Mouse (Mus musculus): ENCODE results near the gene D430041D05Rik. TPM values are rescaled to one million over a fixed set of nuclear protein-coding genes. Genes with fewer than 3 reads are reported as not detected.

Gene D430041D05Rik
- polyA plus RNA-seq, 1 experiment from 2014 or later: 0.66 TPM

DNA sequence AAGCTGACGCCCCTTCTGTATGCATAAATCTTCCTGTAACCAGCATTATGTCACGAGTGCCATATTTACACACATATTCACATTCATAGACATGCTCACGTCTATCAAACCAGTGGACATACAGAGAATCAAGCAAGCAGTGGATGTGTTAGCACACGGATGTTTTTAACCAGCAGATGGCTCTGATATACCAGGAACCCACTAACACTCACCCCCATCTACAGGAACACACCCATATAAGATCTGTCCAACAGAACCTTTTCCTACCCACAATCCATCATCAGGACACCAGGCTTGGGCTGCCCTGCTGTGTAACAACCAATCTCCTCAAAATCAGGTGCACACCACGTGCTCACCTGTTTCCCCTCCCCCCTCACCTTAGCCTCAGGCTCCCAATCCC lies 76.9 kb downstream of the D430041D05Rik start:
- H3K4me1 ChIP-seq: 0 out of 2 replicates have a peak, but pooled peaks cover 3% of the 10 kb centered on the region
- no peak; the same call in 1 of the 2 replicates for ATAC-seq (replicated peaks; ENCODE audit: low FRiP score)
- no peaks in the 10 kb centered on the region for H3K27me3 ChIP-seq
- WGBS: 65% methylated on average over 5 of the region's 5 CpGs
- H3K9ac ChIP-seq: no peak overlapping the region
- H3K4me3 ChIP-seq (replicated peaks): no peak overlapping the region
- H3K36me3 ChIP-seq: no peaks in the 10 kb centered on the region
- no peaks in the 10 kb centered on the region for H3K9me3 ChIP-seq (replicated peaks)
- H3K4me2 ChIP-seq: no peak overlapping the region
- H3K27ac ChIP-seq: no peak overlapping the region

DNA sequence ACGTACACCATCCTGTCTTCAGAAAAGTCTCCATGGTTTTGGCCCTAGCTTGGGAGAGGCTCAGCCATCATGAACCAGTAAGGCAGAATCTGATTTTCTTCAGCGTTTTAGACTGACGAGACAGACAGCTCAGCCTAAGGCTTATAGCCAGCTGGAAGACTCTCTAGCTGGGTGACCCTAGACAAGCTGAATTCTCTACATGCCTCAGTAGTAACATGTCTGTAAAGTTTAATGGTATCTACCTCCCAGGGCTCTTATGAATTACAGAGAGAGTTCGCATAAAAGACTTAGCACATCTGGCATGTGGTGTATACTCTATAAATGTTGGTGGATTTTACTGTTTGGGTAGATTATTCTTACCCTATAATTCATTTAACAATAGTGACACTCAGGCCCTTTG lies 78.1 kb downstream of the D430041D05Rik start:
- H3K36me3 ChIP-seq: no peaks in the 10 kb centered on the region
- 0 out of 2 replicates have a peak, but pooled peaks cover 3% of the 10 kb centered on the region for H3K4me1 ChIP-seq
- WGBS: 82% methylated on average over 4 of the region's 4 CpGs
- H3K4me3 ChIP-seq (replicated peaks): no peak overlapping the region
- H3K4me2 ChIP-seq: no peak overlapping the region
- no peak for ATAC-seq (replicated peaks; ENCODE audit: low FRiP score)
- H3K9me3 ChIP-seq (replicated peaks): no peaks in the 10 kb centered on the region
- no peaks in the 10 kb centered on the region for H3K27me3 ChIP-seq
- H3K9ac ChIP-seq: no peak overlapping the region
- no peak overlapping the region for H3K27ac ChIP-seq

DNA sequence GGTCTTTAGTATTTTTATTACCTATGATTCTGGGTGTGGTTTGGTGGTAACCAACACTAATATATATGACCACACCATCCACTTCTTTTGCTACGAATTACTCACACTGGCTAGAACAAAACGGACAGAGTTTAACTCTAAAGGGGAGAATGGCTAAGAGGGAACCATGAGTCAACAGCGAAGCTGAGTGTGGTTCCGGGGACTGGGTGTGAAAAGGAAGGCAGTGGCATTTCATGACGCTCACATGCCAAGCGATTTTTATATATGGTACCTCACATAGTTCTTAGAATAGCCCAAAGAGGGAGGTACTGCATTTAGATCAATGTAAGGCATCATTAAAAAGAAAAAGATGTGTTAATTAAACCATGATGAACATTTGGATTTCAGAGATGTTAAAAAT lies 79.6 kb downstream of the D430041D05Rik start:
- Histone ChIP-seq H3K27me3 (no peaks in the 10 kb centered on the region), H3K36me3 (no peaks in the 10 kb centered on the region), H3K4me3 (replicated peaks) (no peak overlapping the region), H3K9ac (no peak overlapping the region), H3K4me2 (no peak overlapping the region), H3K27ac (no peak overlapping the region), H3K4me1 (no peaks in the 10 kb centered on the region), H3K9me3 (replicated peaks) (no peaks in the 10 kb centered on the region)
- ATAC-seq (replicated peaks; ENCODE audit: low FRiP score): no peak
- 84% methylated on average over 6 of the region's 6 CpGs for WGBS

DNA sequence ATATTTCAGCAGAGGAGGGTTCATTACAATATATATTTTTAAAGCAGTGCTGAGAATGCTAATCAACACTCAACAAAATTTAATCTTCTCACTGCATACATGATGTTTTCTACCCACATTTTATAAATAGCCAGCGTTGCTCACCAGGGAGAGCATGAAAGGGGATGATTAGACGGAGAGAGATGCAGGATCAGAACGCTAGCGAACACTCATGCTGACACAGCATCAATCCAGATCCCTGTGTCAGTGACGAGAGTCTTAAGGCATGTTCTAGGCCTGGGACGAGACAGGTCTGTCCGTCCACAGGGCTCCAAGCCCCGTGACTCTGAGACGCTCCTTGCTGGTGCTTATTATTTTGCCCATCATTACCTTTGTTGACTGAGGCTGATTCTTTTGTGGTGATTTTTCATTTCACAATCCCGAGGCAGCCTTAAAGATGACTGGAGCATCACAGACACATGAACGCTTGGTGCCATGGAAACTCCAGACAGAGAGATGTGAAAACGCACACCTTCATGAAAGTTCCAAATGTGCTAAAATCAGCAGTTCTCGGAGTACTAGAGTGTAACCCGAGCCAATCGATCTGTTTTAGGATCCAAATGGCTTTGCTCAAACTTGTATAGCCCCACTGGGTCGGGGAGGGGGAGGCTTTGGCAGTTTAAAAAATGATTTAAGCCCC lies 83.6 kb downstream of the D430041D05Rik start:
- H3K4me3 ChIP-seq (replicated peaks): no peak overlapping the region
- no peaks in the 10 kb centered on the region for H3K27me3 ChIP-seq
- no peak overlapping the region for H3K4me2 ChIP-seq
- H3K9ac ChIP-seq: no peak overlapping the region
- H3K36me3 ChIP-seq: no peaks in the 10 kb centered on the region
- 51% methylated on average over 16 of the region's 16 CpGs for WGBS
- H3K9me3 ChIP-seq (replicated peaks): no peaks in the 10 kb centered on the region
- ATAC-seq (replicated peaks; ENCODE audit: low FRiP score): no peak
- H3K4me1 ChIP-seq: no peaks in the 10 kb centered on the region
- H3K27ac ChIP-seq: no peak overlapping the region

DNA sequence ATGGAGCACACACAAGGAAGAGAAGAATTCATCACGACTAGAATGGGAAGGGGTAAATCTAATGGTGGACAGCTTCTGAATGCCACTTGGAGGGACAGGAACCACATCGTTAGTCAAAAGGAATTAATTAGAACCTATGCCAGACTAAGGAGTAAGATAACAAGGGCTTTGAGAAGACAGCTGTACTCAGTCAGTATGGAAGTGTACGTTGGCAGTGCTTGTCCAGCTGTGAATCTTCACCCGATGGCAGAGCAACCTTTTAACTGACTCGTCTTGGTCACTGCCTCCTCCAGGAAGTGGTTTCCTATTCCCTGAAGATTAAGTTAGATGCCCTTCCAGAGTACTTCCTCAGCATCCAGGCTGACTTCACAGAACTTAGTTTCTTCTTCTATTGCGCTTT lies 87.0 kb downstream of the D430041D05Rik start:
- WGBS: 33% methylated on average over 6 of the region's 6 CpGs
- H3K27ac ChIP-seq: no peak overlapping the region
- H3K4me2 ChIP-seq: no peak overlapping the region
- no peak overlapping the region for H3K9ac ChIP-seq
- H3K4me1 ChIP-seq: peaks cover 18% of the 10 kb centered on the region
- H3K4me3 ChIP-seq (replicated peaks): no peak overlapping the region
- ATAC-seq (replicated peaks; ENCODE audit: low FRiP score): peak; percentile 65; the same call in 1 of the 2 replicates
- H3K27me3 ChIP-seq: no peaks in the 10 kb centered on the region
- no peaks in the 10 kb centered on the region for H3K9me3 ChIP-seq (replicated peaks)
- H3K36me3 ChIP-seq: no peaks in the 10 kb centered on the region

DNA sequence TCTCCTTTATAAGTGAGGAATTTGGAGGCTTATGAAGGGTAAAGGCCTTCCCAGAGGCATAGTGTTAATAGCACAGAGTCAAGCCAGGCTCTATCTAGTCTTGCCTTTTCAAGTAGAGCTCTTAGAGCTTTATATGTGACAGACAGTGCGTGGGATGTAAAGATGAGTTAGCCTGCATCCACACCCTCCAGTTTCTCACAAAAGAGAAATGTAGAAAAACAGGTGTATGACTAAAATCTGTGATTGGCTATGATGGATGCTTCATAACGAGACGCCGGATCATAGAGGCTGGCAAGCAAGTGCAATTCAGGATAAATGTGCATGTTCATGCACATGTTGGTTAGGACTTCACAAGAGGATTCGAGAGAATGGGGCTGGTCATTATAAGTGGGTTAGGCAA lies 87.5 kb downstream of the D430041D05Rik start:
- no peak overlapping the region for H3K4me2 ChIP-seq
- H3K9ac ChIP-seq: no peak overlapping the region
- H3K36me3 ChIP-seq: no peaks in the 10 kb centered on the region
- H3K27me3 ChIP-seq: no peaks in the 10 kb centered on the region
- no peak for ATAC-seq (replicated peaks; ENCODE audit: low FRiP score)
- H3K4me1 ChIP-seq: peaks cover 19% of the 10 kb centered on the region
- H3K4me3 ChIP-seq (replicated peaks): no peak overlapping the region
- 81% methylated on average over 5 of the region's 5 CpGs for WGBS
- no peaks in the 10 kb centered on the region for H3K9me3 ChIP-seq (replicated peaks)
- H3K27ac ChIP-seq: no peak overlapping the region

DNA sequence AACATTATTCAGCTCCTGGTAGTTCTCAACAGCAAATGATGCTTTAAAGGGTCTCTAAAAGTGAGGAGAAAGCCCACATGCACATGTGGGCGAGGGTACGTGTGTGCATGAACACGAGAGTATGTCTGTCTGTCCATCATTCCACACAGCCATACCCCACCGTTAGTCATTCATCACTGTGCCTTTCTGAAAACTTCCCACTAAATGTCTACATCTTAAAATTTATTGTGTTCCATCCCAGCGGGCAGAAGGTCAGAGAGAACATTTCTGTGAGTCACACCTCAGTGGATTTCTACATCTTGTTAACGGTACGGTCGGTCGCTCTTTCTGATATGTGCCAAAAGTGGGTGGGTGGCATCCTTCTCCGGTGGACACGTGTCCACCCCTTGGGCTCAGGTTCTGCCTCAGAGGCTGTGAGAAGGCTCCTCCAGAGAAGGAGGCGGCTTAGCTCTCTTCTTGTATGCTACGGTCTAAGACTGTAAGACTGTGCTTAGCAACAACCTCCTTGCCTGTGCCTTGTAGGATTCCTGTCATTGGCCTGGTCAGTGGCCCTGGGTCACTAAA lies 90.7 kb downstream of the D430041D05Rik start:
- Histone ChIP-seq H3K9me3 (replicated peaks) (no peaks in the 10 kb centered on the region), H3K4me1 (peaks cover 19% of the 10 kb centered on the region), H3K27me3 (no peaks in the 10 kb centered on the region), H3K27ac (no peak overlapping the region), H3K4me2 (no peak overlapping the region), H3K36me3 (no peaks in the 10 kb centered on the region), H3K4me3 (replicated peaks) (no peak overlapping the region), H3K9ac (no peak overlapping the region)
- no peak for ATAC-seq (replicated peaks; ENCODE audit: low FRiP score)
- WGBS: 45% methylated on average over 13 of the region's 13 CpGs

DNA sequence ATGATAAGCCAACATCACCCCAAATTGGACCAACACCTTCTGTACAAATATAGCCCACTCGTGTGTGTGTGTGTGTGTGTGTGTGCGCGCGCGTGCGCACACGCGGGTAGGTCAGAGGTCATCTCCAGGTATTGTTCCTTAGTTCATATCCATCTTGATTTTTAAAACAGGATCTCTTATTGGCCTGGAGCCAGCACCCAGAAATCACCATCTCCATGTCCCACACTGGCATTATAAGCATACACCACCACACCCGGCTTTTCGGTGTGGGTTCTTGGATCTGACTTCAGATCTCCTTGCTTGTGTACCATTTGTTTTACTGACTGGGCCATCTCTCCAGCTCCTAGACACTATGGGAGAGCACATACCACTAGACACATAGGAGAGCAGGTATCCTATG lies 91.4 kb downstream of the D430041D05Rik start:
- no peak for ATAC-seq (replicated peaks; ENCODE audit: low FRiP score)
- H3K27ac ChIP-seq: no peak overlapping the region
- no peaks in the 10 kb centered on the region for H3K9me3 ChIP-seq (replicated peaks)
- WGBS: 97% methylated on average over 10 of the region's 10 CpGs
- no peak overlapping the region for H3K4me2 ChIP-seq
- H3K27me3 ChIP-seq: no peaks in the 10 kb centered on the region
- no peak overlapping the region for H3K9ac ChIP-seq
- peaks cover 19% of the 10 kb centered on the region for H3K4me1 ChIP-seq
- no peak overlapping the region for H3K4me3 ChIP-seq (replicated peaks)
- H3K36me3 ChIP-seq: no peaks in the 10 kb centered on the region

DNA sequence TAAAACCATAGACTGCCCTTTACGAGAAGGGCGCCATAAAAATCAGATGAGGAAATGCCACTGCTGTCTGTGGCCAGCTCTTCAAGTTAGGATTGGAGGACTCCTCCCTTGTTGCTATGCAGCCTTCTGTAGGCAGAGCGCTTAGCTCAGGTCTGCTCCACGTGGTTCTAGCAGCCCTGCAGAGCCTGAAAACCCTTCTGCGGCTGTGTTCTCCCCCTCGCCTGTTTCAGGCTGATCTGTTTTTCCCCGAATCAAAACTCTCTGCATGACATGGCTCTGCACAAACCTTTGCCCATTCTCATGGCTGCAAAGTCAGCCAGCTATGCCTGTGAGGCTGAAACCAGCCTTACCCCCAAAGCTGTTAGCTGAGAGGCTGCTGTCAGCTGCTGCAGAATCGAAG lies 91.9 kb downstream of the D430041D05Rik start:
- Histone ChIP-seq H3K27me3 (no peaks in the 10 kb centered on the region), H3K4me1 (peaks cover 19% of the 10 kb centered on the region), H3K27ac (no peak overlapping the region), H3K9me3 (replicated peaks) (no peaks in the 10 kb centered on the region), H3K4me3 (replicated peaks) (no peak overlapping the region), H3K4me2 (no peak overlapping the region), H3K9ac (no peak overlapping the region), H3K36me3 (no peaks in the 10 kb centered on the region)
- 28% methylated on average over 8 of the region's 8 CpGs for WGBS
- peak; percentile 69; the same call in 1 of the 2 replicates for ATAC-seq (replicated peaks; ENCODE audit: low FRiP score)

DNA sequence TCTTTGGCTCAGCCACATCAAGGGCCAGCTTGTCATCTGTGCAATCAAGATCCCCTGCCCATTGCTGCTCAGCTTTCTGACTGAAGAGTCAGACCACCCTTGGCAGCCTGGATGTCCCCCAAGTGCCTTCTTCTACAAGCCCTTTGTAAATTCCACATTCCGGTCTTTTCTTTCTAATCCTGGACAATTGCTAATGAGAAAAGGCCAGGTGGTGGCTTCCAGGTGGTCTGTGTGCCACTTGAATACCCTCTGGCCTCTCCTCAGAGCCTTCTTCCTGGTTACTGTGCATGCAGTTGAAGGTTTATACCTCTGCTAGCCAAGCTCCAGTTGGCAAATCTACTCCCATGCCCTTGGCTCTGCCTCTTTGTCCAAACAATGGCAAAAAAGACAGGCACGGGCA lies 92.6 kb downstream of the D430041D05Rik start:
- ATAC-seq (replicated peaks; ENCODE audit: low FRiP score): no peak
- Histone ChIP-seq H3K36me3 (no peaks in the 10 kb centered on the region), H3K4me1 (peaks cover 19% of the 10 kb centered on the region), H3K9me3 (replicated peaks) (no peaks in the 10 kb centered on the region), H3K27me3 (no peaks in the 10 kb centered on the region), H3K4me2 (no peak overlapping the region), H3K9ac (no peak overlapping the region), H3K27ac (no peak overlapping the region), H3K4me3 (replicated peaks) (no peak overlapping the region)
- 78% methylated on average over 2 of the region's 2 CpGs for WGBS

DNA sequence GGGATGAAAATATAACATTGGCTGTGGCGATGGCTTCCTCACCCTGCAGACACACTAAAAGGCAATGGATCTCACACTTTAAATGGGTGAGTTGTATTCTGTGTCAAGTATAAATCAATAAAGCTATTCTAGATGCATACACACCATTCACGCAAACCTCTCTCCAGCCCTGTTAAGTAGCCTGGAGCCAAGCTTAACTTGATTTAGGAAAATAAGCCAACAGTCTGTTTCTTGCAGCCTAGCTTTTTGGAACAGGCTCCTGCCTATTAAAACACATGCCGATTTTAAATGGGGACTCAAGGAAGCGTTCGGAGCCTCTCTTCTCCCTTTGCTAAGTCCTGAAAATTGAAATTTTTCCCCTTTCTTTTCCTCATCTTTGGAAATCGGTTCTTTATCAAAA lies 93.2 kb downstream of the D430041D05Rik start:
- Histone ChIP-seq H3K27me3 (no peaks in the 10 kb centered on the region), H3K4me2 (no peak overlapping the region), H3K36me3 (no peaks in the 10 kb centered on the region), H3K9ac (no peak overlapping the region), H3K9me3 (replicated peaks) (no peaks in the 10 kb centered on the region), H3K27ac (no peak overlapping the region), H3K4me3 (replicated peaks) (no peak overlapping the region), H3K4me1 (peaks cover 19% of the 10 kb centered on the region)
- WGBS: 85% methylated on average over 6 of the region's 6 CpGs
- no peak for ATAC-seq (replicated peaks; ENCODE audit: low FRiP score)

DNA sequence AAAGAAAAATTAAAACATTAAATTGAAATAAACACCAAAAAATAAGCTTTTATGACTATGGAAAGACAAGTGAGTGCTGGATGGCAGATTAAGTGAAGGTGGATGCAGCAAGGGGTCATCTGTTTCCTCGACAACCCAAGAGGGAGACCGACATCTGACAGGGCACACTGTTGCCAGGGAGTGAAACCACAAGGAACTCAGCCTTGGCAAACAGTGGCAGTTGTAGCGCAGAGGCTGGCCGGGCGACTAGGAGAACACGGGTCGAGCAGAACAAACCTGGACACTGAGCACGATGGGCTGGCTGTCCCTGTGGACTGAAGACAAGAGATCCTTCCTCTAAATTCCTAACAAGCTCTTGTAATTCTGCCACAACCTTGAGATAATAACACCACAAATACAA lies 94.3 kb downstream of the D430041D05Rik start:
- Histone ChIP-seq H3K4me2 (no peak overlapping the region), H3K36me3 (no peaks in the 10 kb centered on the region), H3K27ac (no peak overlapping the region), H3K9ac (no peak overlapping the region), H3K9me3 (replicated peaks) (no peaks in the 10 kb centered on the region), H3K4me3 (replicated peaks) (no peak overlapping the region), H3K27me3 (no peaks in the 10 kb centered on the region), H3K4me1 (peaks cover 18% of the 10 kb centered on the region)
- WGBS: 83% methylated on average over 8 of the region's 8 CpGs
- ATAC-seq (replicated peaks; ENCODE audit: low FRiP score): no peak

DNA sequence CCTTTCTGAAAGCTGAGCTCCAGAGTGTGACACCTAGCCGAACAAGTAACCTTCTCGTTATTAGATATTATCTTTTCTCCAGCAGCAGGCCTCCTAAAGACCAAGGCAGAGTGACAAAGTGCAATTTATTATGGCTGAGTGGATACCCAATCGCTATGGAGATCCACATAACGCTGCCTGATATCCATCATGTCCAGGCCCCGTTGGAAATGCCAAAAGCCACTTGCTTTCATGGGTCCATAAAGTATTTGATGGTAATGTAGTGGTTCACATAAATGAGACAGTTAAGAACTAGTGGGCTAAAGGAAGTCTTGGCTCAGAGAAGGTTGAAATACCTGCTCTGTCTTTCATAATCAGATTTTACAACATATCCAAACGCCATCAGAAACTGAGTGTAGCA lies 97.6 kb downstream of the D430041D05Rik start:
- Histone ChIP-seq H3K4me1 (no peaks in the 10 kb centered on the region), H3K27me3 (no peaks in the 10 kb centered on the region), H3K4me2 (no peak overlapping the region), H3K9me3 (replicated peaks) (no peaks in the 10 kb centered on the region), H3K27ac (no peak overlapping the region), H3K9ac (no peak overlapping the region), H3K4me3 (replicated peaks) (no peak overlapping the region), H3K36me3 (no peaks in the 10 kb centered on the region)
- ATAC-seq (replicated peaks; ENCODE audit: low FRiP score): no peak
- WGBS: 47% methylated on average over 6 of the region's 6 CpGs

Data from kidney, embryonic 15.5 days (tissue).